Comparison of ENCODE assay signal across 29 mouse cellular contexts in genomic region chr14:103831007-103831406, GRCm38 (mm10). TPM values are rescaled to one million over a fixed set of nuclear protein-coding genes. Genes with fewer than 3 reads are reported as not detected.
DNase-seq lines count a peak whose midpoint lies in the region; ATAC-seq and TF ChIP-seq lines count a peak whose summit lies in the region.
"Had no signal": no experiment of that assay in that cellular context is flagged by ENCODE, and none has a peak within 500 bp of the region (broad histone marks: within the 10 kb centered on the region; RNA-seq: fewer than 3 reads in every experiment).

No protein-coding gene starts in this region.

- peak; percentile 13 for DNase-seq in forebrain, postnatal 0 days
- DNase-seq in forebrain, embryonic 11.5 days (ENCODE audit: low spot score), result no peak
- no peak for DNase-seq in layer of hippocampus, adult 2 months (ENCODE audit: low spot score in 2 of 2)
- DNase-seq in layer of hippocampus, postnatal 36 days, result no peak
- no peak for DNase-seq in neural tube, embryonic 10.5 days (ENCODE audit: extremely low spot score, low spot score)
- no peak for DNase-seq in testis, postnatal 10 days (ENCODE audit: low spot score)
- DNase-seq: adrenal gland, postnatal 10 days; cerebellum, adult 11 months; cerebellum, adult 9-10 months; cerebellum, postnatal 36 days; gastrocnemius, postnatal 25 days; heart, adult 11 months; kidney, adult 9 months; kidney, postnatal 10 days; liver, postnatal 0 days; retina, postnatal 1 day; right cerebral cortex, postnatal 14 days; thymus, postnatal 14 days had no signal

- no peak for TF ChIP-seq CTCF in forebrain, postnatal 0 days (IDR thresholded peaks at IDR 0.05; ENCODE audit: low read depth)
- no peak for TF ChIP-seq CTCF in layer of hippocampus, adult 2 months (conservative IDR thresholded peaks at IDR 0.05)

- no peaks in the 10 kb centered on the region for H3K27me3 ChIP-seq in forebrain, postnatal 0 days (ENCODE audit: insufficient read depth, low read length)
- H3K27me3 ChIP-seq in forebrain, embryonic 11.5 days (ENCODE audit: control insufficient read depth, insufficient read depth, low read length), result no peaks in the 10 kb centered on the region
- no peaks in the 10 kb centered on the region for H3K27me3 ChIP-seq in neural tube, embryonic 15.5 days (replicated peaks)
- H3K27me3 ChIP-seq: embryonic facial prominence, embryonic 12.5 days; heart, embryonic 15.5 days; liver, embryonic 12.5 days; midbrain, embryonic 13.5 days; stomach, embryonic 15.5 days had no signal

- no peaks in the 10 kb centered on the region for H3K9me3 ChIP-seq in forebrain, postnatal 0 days (ENCODE audit: low read length)
- no peaks in the 10 kb centered on the region for H3K9me3 ChIP-seq in forebrain, embryonic 11.5 days (ENCODE audit: control insufficient read depth, low read length)
- no peaks in the 10 kb centered on the region for H3K9me3 ChIP-seq in neural tube, embryonic 15.5 days (replicated peaks)
- H3K9me3 ChIP-seq: embryonic facial prominence, embryonic 12.5 days; heart, embryonic 10.5 days; heart, embryonic 15.5 days; liver, embryonic 12.5 days; midbrain, embryonic 13.5 days; stomach, embryonic 15.5 days had no signal

- H3K4me3 ChIP-seq in forebrain, postnatal 0 days (ENCODE audit: low read depth, low read length), result no peak overlapping the region
- H3K4me3 ChIP-seq in forebrain, embryonic 11.5 days (ENCODE audit: low read depth, low read length), result no peak overlapping the region
- H3K4me3 ChIP-seq in layer of hippocampus, adult 2 months, result no peak overlapping the region
- no peak overlapping the region for H3K4me3 ChIP-seq in neural tube, embryonic 15.5 days (replicated peaks)
- H3K4me3 ChIP-seq: embryonic facial prominence, embryonic 12.5 days; heart, embryonic 10.5 days; heart, embryonic 15.5 days; left cerebral cortex, adult 2 months; liver, embryonic 12.5 days; midbrain, embryonic 13.5 days; stomach, embryonic 15.5 days had no signal

- no peaks in the 10 kb centered on the region for H3K36me3 ChIP-seq in forebrain, postnatal 0 days (ENCODE audit: insufficient read depth)
- H3K36me3 ChIP-seq in forebrain, embryonic 11.5 days (ENCODE audit: control insufficient read depth, insufficient read depth, low read length), result no peaks in the 10 kb centered on the region
- no peaks in the 10 kb centered on the region for H3K36me3 ChIP-seq in neural tube, embryonic 15.5 days
- H3K36me3 ChIP-seq: embryonic facial prominence, embryonic 12.5 days; G1E; heart, embryonic 10.5 days; heart, embryonic 15.5 days; liver, embryonic 12.5 days; midbrain, embryonic 13.5 days; stomach, embryonic 15.5 days had no signal

- no peak overlapping the region for H3K9ac ChIP-seq in forebrain, postnatal 0 days
- no peak overlapping the region for H3K9ac ChIP-seq in forebrain, embryonic 11.5 days (ENCODE audit: low read length)
- H3K9ac ChIP-seq in neural tube, embryonic 15.5 days (replicated peaks), result no peak overlapping the region
- H3K9ac ChIP-seq: embryonic facial prominence, embryonic 12.5 days; heart, embryonic 15.5 days; liver, embryonic 12.5 days; liver, postnatal 0 days; midbrain, embryonic 13.5 days; stomach, embryonic 15.5 days had no signal

- peak; percentile 53 for ATAC-seq in forebrain, postnatal 0 days
- no peak for ATAC-seq in forebrain, embryonic 11.5 days (replicated peaks; ENCODE audit: low FRiP score)
- ATAC-seq in neural tube, embryonic 15.5 days (ENCODE audit: low FRiP score), result no peak
- ATAC-seq: inflammation-experienced regulatory T-cells, adult 6 months; liver, embryonic 12.5 days; liver, postnatal 0 days; midbrain, embryonic 13.5 days had no signal

- 0 out of 2 replicates have a peak overlapping the region, but pooled peaks have one; percentile 2 for H3K27ac ChIP-seq in forebrain, postnatal 0 days (ENCODE audit: low read depth, low read length)
- no peak overlapping the region for H3K27ac ChIP-seq in forebrain, embryonic 11.5 days (ENCODE audit: low read depth, low read length)
- H3K27ac ChIP-seq in layer of hippocampus, adult 2 months, result peak overlapping the region; percentile 32; the same call in 1 of the 2 replicates
- peak overlapping the region; percentile 33 for H3K27ac ChIP-seq in neural tube, embryonic 15.5 days (replicated peaks)
- H3K27ac ChIP-seq: embryonic facial prominence, embryonic 12.5 days; heart, embryonic 10.5 days; heart, embryonic 15.5 days; left cerebral cortex, adult 2 months; liver, embryonic 12.5 days; midbrain, embryonic 13.5 days; stomach, embryonic 15.5 days had no signal

- H3K4me1 ChIP-seq in forebrain, postnatal 0 days (ENCODE audit: insufficient read depth), result no peaks in the 10 kb centered on the region
- H3K4me1 ChIP-seq in forebrain, embryonic 11.5 days (replicated peaks; ENCODE audit: control insufficient read depth, insufficient read depth, low read length), result no peaks in the 10 kb centered on the region
- 0 out of 2 replicates have a peak, but pooled peaks cover 6% of the 10 kb centered on the region for H3K4me1 ChIP-seq in neural tube, embryonic 15.5 days
- H3K4me1 ChIP-seq: embryonic facial prominence, embryonic 12.5 days; liver, embryonic 12.5 days; stomach, embryonic 15.5 days had no signal

- no peak overlapping the region for H3K4me2 ChIP-seq in forebrain, postnatal 0 days (ENCODE audit: low read depth)
- H3K4me2 ChIP-seq in forebrain, embryonic 11.5 days (ENCODE audit: low read depth, low read length, severe bottlenecking), result no peak overlapping the region
- H3K4me2 ChIP-seq in neural tube, embryonic 15.5 days, result no peak overlapping the region
- H3K4me2 ChIP-seq: embryonic facial prominence, embryonic 12.5 days; heart, embryonic 15.5 days; liver, embryonic 12.5 days; midbrain, embryonic 13.5 days; stomach, embryonic 15.5 days had no signal

- WGBS in forebrain, postnatal 0 days, result 63% methylated on average over 5 of the region's 5 CpGs
- 87% methylated on average over 5 of the region's 5 CpGs for WGBS in forebrain, embryonic 11.5 days
- WGBS in neural tube, embryonic 15.5 days, result 49% methylated on average over 5 of the region's 5 CpGs

RNA-seq across cellular contexts. Expression of gene Ednrb, which starts 13.2 kb away (rescaled TPM):
- 79.3 and 97.4 TPM in 2 replicates for total RNA-seq in forebrain, postnatal 0 days (2014; rRNA removed)
- 65.7 and 92.2 TPM in 2 replicates for polyA plus RNA-seq in forebrain, postnatal 0 days (2015; fragmentation: Nextera tagmentation; extraction: Ambion mirVana)
- 56.1 and 58.3 TPM in 2 replicates for polyA plus RNA-seq in forebrain, embryonic 11.5 days (2014; fragmentation: Nextera tagmentation; extraction: Ambion mirVana)
- 10 to 100 TPM; 35.4 to 39.0 TPM for total RNA-seq in layer of hippocampus, adult 2 months (2021)
- total RNA-seq in layer of hippocampus, postnatal 36 days (2021), result 10 to 100 TPM; 41.7 to 41.8 TPM
- 69.1 and 83.8 TPM in 2 replicates for polyA plus RNA-seq in neural tube, embryonic 15.5 days (2015; fragmentation: Nextera tagmentation; extraction: Ambion mirVana)
- total RNA-seq: megakaryocyte-erythroid progenitor cell, adult 5-6 weeks had no signal
- polyA plus RNA-seq: G1E; inflammation-experienced regulatory T-cells, adult 6 months had no signal
